Mouse (Mus musculus) embryonic facial prominence, embryonic 15.5 days (tissue): ENCODE measurements around the gene Kcnk7. TPM values are rescaled to one million over a fixed set of nuclear protein-coding genes. Genes with fewer than 3 reads are reported as not detected.

ENCODE experiments used
- ATAC-seq: fragments of 200-750 bp; cut with Nextera tagmentation; 2 replicates; pipeline ENCODE4 v1.8.0; 2017; ENCODE audit warnings: low read depth, moderate TSS enrichment; ENCODE audit not compliant: insufficient number of reproducible peaks, low FRiP score, low TSS enrichment
- H3K27ac ChIP-seq: fragments of 300-500 bp; sonication (generic); replicated peaks from 2 replicates; pipeline ENCODE4 v1.5.1; 2015; ENCODE audit warnings: mild to moderate bottlenecking, inconsistent platforms
- H3K27me3 ChIP-seq: fragments of 300-500 bp; sonication (generic); 2 replicates; pipeline ENCODE4 v1.6.1; 2015; ENCODE audit warnings: inconsistent platforms
- H3K36me3 ChIP-seq: fragments of 300-500 bp; sonication (generic); 2 replicates; pipeline ENCODE4 v1.6.1; 2015; ENCODE audit warnings: mild to moderate bottlenecking, inconsistent platforms
- H3K4me1 ChIP-seq: fragments of 300-500 bp; sonication (generic); 2 replicates; pipeline ENCODE4 v1.6.1; 2015; ENCODE audit warnings: inconsistent platforms
- H3K4me2 ChIP-seq: fragments of 300-500 bp; sonication (generic); replicated peaks from 2 replicates; pipeline ENCODE4 v1.6.1; 2015; ENCODE audit warnings: mild to moderate bottlenecking, inconsistent platforms
- H3K4me3 ChIP-seq: fragments of 300-500 bp; sonication (generic); replicated peaks from 2 replicates; pipeline ENCODE4 v1.5.1; 2015; ENCODE audit warnings: mild to moderate bottlenecking, inconsistent platforms
- H3K9ac ChIP-seq: fragments of 300-500 bp; sonication (generic); 2 replicates; pipeline ENCODE4 v1.6.1; 2015; ENCODE audit warnings: inconsistent platforms
- H3K9me3 ChIP-seq: fragments of 300-500 bp; sonication (generic); replicated peaks from 2 replicates; pipeline ENCODE4 v1.6.1; 2016; ENCODE audit warnings: inconsistent platforms
- WGBS: fragments of 180-500 bp; shearing (Covaris S2); methylation state at CpG from one replicate; pipeline ENCODE4 v1.1.7; 2015; 5-methylcytosine and 5-hydroxymethylcytosine counted together
- polyA plus RNA-seq: library from polyadenylated mRNA; unstranded; fragments of >200 nt; fragmentation: Nextera tagmentation; extraction: Ambion mirVana; gene quantifications from 2 replicates; pipeline ENCODE4 v1.2.1, GENCODE M21; 2015

Gene Kcnk7
- polyA plus RNA-seq, 1 experiment from 2014 or later: 3.8 TPM

DNA sequence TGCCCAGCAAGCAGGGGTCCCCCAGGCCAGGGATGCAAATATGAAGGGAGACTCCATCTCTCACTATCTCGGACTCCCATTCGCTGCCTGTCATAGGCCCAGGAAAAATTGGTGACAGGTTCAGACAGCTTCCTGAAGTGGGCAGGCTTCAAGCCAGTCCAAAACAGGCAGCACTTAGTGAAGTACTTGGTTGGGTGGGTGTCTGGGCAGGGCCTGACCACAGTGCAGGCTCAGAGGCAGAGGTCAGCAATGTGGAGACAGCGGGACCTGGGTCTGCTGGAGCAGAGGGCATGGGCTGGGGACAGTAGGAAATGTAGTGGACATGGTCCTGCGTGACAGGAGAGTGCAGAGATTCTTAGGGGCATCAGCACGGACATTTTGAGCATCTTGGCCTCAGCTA, 12.6 kb upstream of the Kcnk7 start:
- whole genome bisulfite sequencing: 51% methylated on average over 5 of the region's 5 CpGs

DNA sequence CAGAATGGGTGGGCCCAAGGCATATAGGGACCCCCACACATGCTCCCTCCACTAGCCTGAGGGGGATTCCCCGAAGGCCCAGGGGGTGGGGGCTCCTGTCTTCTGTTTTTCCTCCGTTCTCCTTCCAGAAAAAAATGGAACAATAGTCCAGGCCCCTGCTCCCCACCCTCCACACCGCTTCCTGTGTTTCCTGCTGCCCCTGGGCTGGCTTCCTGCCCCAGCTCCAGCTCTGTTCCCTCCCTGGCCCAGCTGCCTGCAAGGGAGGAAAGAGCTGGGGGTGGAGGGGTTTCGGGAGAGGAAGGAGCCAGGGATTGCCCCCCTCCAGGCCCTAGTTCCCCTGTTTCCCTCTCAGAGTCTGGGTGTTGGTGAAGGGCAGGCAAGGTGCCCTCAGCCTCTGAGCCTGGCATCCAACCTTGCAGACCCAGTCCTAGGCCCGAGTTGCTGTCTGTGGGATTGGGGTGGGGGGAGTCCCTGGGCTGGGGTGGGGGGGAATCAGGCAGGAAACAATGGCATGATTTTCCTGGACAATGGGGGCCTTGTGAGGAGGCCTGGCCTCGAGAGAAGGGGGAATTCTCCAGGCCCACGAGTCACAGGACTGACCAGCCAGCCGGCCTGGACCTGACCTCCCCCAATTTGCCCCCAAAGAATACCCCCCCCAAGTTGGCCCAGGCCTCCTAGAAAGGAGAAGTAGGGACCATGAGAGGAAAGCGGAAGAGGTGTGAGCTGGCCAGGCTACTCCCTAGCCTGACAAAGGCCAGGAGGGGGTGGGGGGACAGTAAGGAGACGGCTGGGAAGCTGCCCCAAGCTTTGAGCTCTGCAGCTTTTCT, 11.9 kb upstream of the Kcnk7 start:
- ATAC-seq: no peak
- Histone ChIP-seq H3K4me3 (peak overlapping the region; percentile 75), H3K4me2 (peak overlapping the region; percentile 94), H3K4me1 (peaks cover 61% of the 10 kb centered on the region), H3K27me3 (no peaks in the 10 kb centered on the region), H3K9ac (peak overlapping the region; percentile 40), H3K36me3 (peaks cover 44% of the 10 kb centered on the region), H3K27ac (peak overlapping the region; percentile 97), H3K9me3 (no peaks in the 10 kb centered on the region)
- WGBS: 32% methylated on average over 10 of the region's 10 CpGs

More for the DNA sequence above, 12.6 kb upstream of the Kcnk7 start:
- Histone ChIP-seq H3K27ac (peak overlapping the region; percentile 97), H3K4me3 (peak overlapping the region; percentile 75), H3K4me2 (peak overlapping the region; percentile 94), H3K27me3 (no peaks in the 10 kb centered on the region), H3K9me3 (no peaks in the 10 kb centered on the region), H3K36me3 (peaks cover 41% of the 10 kb centered on the region), H3K4me1 (peaks cover 64% of the 10 kb centered on the region), H3K9ac (peak overlapping the region; percentile 40; the same call in 1 of the 2 replicates)
- no peak for ATAC-seq

GRCm38 (mm10) chr19:5692913-5693396, 11.2 kb upstream of the Kcnk7 start:
- Histone ChIP-seq H3K4me1 (peaks cover 55% of the 10 kb centered on the region), H3K9me3 (no peaks in the 10 kb centered on the region), H3K27ac (peak overlapping the region; percentile 97), H3K36me3 (peaks cover 50% of the 10 kb centered on the region), H3K4me2 (peak overlapping the region; percentile 94), H3K27me3 (no peaks in the 10 kb centered on the region), H3K9ac (0 out of 2 replicates have a peak overlapping the region, but pooled peaks have one; percentile 12), H3K4me3 (peak overlapping the region; percentile 75)
- no peak for ATAC-seq
- WGBS: 55% methylated on average over 10 of the region's 10 CpGs

- no peaks in the 10 kb centered on the region for H3K27me3 ChIP-seq
- no peaks in the 10 kb centered on the region for H3K9me3 ChIP-seq
- no peak for ATAC-seq
- H3K4me1 ChIP-seq: peaks cover 53% of the 10 kb centered on the region
- peaks cover 59% of the 10 kb centered on the region for H3K36me3 ChIP-seq
- WGBS: 82% methylated on average over 6 of the region's 6 CpGs
- H3K27ac ChIP-seq: no peak overlapping the region
- peak overlapping the region; percentile 94; the same call in 1 of the 2 replicates for H3K4me2 ChIP-seq
- H3K9ac ChIP-seq: no peak overlapping the region
- no peak overlapping the region for H3K4me3 ChIP-seq
These were observed 10.4 kb upstream of the Kcnk7 start for GRCm38 (mm10) chr19:5693801-5694200.

- Histone ChIP-seq H3K27ac (no peak overlapping the region), H3K9me3 (no peaks in the 10 kb centered on the region), H3K36me3 (peaks cover 80% of the 10 kb centered on the region), H3K4me2 (peak overlapping the region; percentile 22; the same call in 1 of the 2 replicates), H3K9ac (no peak overlapping the region), H3K4me1 (peaks cover 43% of the 10 kb centered on the region), H3K27me3 (no peaks in the 10 kb centered on the region), H3K4me3 (0 out of 2 replicates have a peak overlapping the region, but pooled peaks have one; percentile 8)
- no peak for ATAC-seq
- 33% methylated on average over 41 of the region's 41 CpGs for WGBS
These were observed 8.2 kb upstream of the Kcnk7 start for GRCm38 (mm10) chr19:5695849-5696462.

GRCm38 (mm10) chr19:5704801-5705571, 819 bp downstream of the Kcnk7 start:
- peak; percentile 81 for ATAC-seq
- Histone ChIP-seq H3K4me3 (no peak overlapping the region), H3K9ac (peak overlapping the region; percentile 26; the same call in 1 of the 2 replicates), H3K4me1 (peaks cover 25% of the 10 kb centered on the region), H3K27me3 (no peaks in the 10 kb centered on the region), H3K36me3 (peaks cover 65% of the 10 kb centered on the region), H3K27ac (peak overlapping the region; percentile 90), H3K4me2 (peak overlapping the region; percentile 29), H3K9me3 (no peaks in the 10 kb centered on the region)
- WGBS: 24% methylated on average over 10 of the region's 10 CpGs

DNA sequence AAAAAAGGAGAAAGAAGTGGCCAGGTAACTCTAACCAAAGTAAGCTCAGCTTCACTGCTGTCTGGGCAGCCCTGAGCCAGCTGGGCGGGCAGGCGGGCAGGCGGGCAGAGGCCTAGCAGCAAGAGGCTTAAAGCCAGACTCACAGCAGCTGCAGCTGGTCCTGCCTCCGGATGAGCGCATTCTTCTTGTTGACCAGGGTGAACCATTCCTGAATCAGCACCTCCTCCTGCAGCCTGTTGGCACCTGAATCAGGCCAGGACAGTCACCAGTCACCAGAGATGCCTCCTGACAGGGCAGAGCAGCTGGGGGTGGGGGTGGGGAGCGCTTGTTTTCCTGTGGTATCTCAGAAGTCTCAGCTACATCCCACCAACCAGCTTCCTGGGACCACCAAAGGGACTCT, 5.9 kb downstream of the Kcnk7 start:
- H3K9ac ChIP-seq: no peak overlapping the region
- H3K4me2 ChIP-seq: no peak overlapping the region
- WGBS: 91% methylated on average over 6 of the region's 6 CpGs
- no peaks in the 10 kb centered on the region for H3K9me3 ChIP-seq
- H3K36me3 ChIP-seq: peaks cover 61% of the 10 kb centered on the region
- H3K4me3 ChIP-seq: no peak overlapping the region
- peaks cover 27% of the 10 kb centered on the region for H3K4me1 ChIP-seq
- no peaks in the 10 kb centered on the region for H3K27me3 ChIP-seq
- ATAC-seq: no peak
- no peak overlapping the region for H3K27ac ChIP-seq

- no peak for ATAC-seq
- no peak overlapping the region for H3K9ac ChIP-seq
- no peak overlapping the region for H3K4me3 ChIP-seq
- no peak overlapping the region for H3K27ac ChIP-seq
- 77% methylated on average over 8 of the region's 8 CpGs for WGBS
- peaks cover 61% of the 10 kb centered on the region for H3K36me3 ChIP-seq
- H3K27me3 ChIP-seq: no peaks in the 10 kb centered on the region
- H3K4me1 ChIP-seq: peaks cover 24% of the 10 kb centered on the region
- H3K9me3 ChIP-seq: no peaks in the 10 kb centered on the region
- H3K4me2 ChIP-seq: no peak overlapping the region
These were observed 6.4 kb downstream of the Kcnk7 start for GRCm38 (mm10) chr19:5710581-5710980.

- Histone ChIP-seq H3K9me3 (no peaks in the 10 kb centered on the region), H3K4me3 (no peak overlapping the region), H3K4me2 (no peak overlapping the region), H3K4me1 (peaks cover 21% of the 10 kb centered on the region), H3K9ac (no peak overlapping the region), H3K27ac (no peak overlapping the region), H3K36me3 (peaks cover 58% of the 10 kb centered on the region), H3K27me3 (no peaks in the 10 kb centered on the region)
- 19% methylated on average over 3 of the region's 3 CpGs for WGBS
- no peak for ATAC-seq
These were observed 7.1 kb downstream of the Kcnk7 start for GRCm38 (mm10) chr19:5711218-5711617.

- WGBS: 86% methylated on average over 14 of the region's 14 CpGs
- peaks cover 56% of the 10 kb centered on the region for H3K36me3 ChIP-seq
- H3K9ac ChIP-seq: no peak overlapping the region
- no peaks in the 10 kb centered on the region for H3K27me3 ChIP-seq
- no peaks in the 10 kb centered on the region for H3K9me3 ChIP-seq
- peaks cover 22% of the 10 kb centered on the region for H3K4me1 ChIP-seq
- no peak overlapping the region for H3K4me3 ChIP-seq
- H3K27ac ChIP-seq: no peak overlapping the region
- H3K4me2 ChIP-seq: no peak overlapping the region
- no peak for ATAC-seq
These were observed 7.8 kb downstream of the Kcnk7 start for GRCm38 (mm10) chr19:5711907-5712460.
